Mouse (Mus musculus): ENCODE measurements at regions not wholly inside any gene's neighbourhood (a gene's known extent, or its start where the extent isn't known, plus 50 kb on each side); places are given as distances from the start of the nearest gene placed in this dataset.

DNA sequence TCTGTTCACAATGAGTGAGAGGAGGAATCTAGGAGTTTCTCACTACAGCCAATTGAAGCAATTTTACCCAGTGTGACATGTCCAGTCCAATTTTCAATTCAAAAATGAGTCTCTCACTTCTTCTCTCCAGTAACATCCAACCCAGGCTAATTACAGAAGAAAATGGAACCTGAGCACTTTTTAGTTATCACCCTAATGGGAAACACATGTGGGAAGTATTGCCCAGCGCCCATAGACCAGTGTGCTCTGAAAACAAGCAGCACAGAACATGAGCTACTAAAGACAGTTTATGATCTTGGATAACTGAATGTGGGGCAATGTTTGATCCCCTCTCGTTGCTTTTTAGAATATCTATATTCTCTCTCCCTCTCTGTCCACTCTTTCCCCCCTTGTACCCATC lies 70.5 kb upstream of the Efemp1 start:
- Histone ChIP-seq H3K4me2 (no peak overlapping the region), H3K4me3 (ENCODE audit: low read depth, low read length) (no peak overlapping the region), H3K9me3 (ENCODE audit: control insufficient read depth, low read length) (no peaks in the 10 kb centered on the region), H3K27me3 (ENCODE audit: control insufficient read depth, insufficient read depth, low read length) (no peaks in the 10 kb centered on the region), H3K27ac (ENCODE audit: low read depth, low read length) (no peak overlapping the region), H3K36me3 (ENCODE audit: control insufficient read depth, insufficient read depth, low read length) (no peaks in the 10 kb centered on the region), H3K9ac (ENCODE audit: low read length) (no peak overlapping the region), H3K4me1 (ENCODE audit: control insufficient read depth, insufficient read depth, low read length) (no peaks in the 10 kb centered on the region)
- DNase-seq (ENCODE audit: low spot score, missing footprints), result no peak
- 69% methylated on average over 2 of the region's 2 CpGs for WGBS
- ATAC-seq (ENCODE audit: low FRiP score), result no peak

DNA sequence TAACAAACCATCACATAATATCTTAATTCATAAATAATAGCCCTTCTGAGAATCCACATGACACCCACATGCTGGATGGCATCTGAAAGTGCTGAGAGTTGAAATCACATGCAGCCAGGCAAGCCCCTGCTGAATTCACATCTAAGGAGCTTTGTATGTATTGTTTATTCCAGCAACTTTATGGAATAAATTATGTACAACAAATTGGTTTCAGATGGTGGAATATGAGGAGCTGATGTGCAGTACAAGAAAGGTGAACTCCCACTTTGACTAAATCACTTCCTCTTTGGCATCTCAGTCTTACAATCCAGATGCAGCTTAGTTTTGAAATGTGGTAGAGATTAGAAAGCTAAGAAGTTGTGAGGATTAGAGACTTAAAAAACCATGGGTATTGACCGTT lies 82.2 kb upstream of the Efemp1 start:
- H3K9me3 ChIP-seq (ENCODE audit: control insufficient read depth, low read length), result no peaks in the 10 kb centered on the region
- no peak overlapping the region for H3K27ac ChIP-seq (ENCODE audit: low read depth, low read length)
- H3K4me1 ChIP-seq (ENCODE audit: control insufficient read depth, insufficient read depth, low read length), result no peaks in the 10 kb centered on the region
- no peak overlapping the region for H3K9ac ChIP-seq (ENCODE audit: low read length)
- no peak overlapping the region for H3K4me3 ChIP-seq (ENCODE audit: low read depth, low read length)
- no peak for DNase-seq (ENCODE audit: low spot score, missing footprints)
- WGBS, result 81% methylated on average over 1 of the region's 1 CpGs
- no peak for ATAC-seq (ENCODE audit: low FRiP score)
- no peaks in the 10 kb centered on the region for H3K36me3 ChIP-seq (ENCODE audit: control insufficient read depth, insufficient read depth, low read length)
- no peak overlapping the region for H3K4me2 ChIP-seq
- H3K27me3 ChIP-seq (ENCODE audit: control insufficient read depth, insufficient read depth, low read length), result no peaks in the 10 kb centered on the region

DNA sequence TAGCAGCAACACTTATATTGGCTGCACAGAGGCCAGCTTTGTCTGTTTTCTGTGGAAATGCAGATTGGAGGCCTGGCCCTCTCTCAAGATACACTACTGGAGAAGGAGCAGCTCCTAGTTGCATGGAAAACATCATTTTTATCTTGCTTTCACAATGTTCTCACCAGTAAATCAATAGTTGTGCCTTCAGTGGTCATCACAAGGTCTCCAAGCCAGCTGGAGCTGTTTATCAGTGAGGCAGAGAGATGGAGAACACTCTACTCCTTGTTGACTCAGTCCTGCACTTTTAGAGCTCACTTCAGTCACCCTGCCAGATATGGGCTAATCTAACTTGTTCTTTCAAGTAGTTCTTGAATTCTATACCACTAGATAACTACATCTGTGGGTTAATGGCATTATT lies 92.3 kb upstream of the Efemp1 start:
- no peak overlapping the region for H3K4me2 ChIP-seq
- no peak overlapping the region for H3K4me3 ChIP-seq (ENCODE audit: low read depth, low read length)
- H3K27me3 ChIP-seq (ENCODE audit: control insufficient read depth, insufficient read depth, low read length), result no peaks in the 10 kb centered on the region
- ATAC-seq (ENCODE audit: low FRiP score) (no peak), DNase-seq (ENCODE audit: low spot score, missing footprints) (no peak)
- no peaks in the 10 kb centered on the region for H3K9me3 ChIP-seq (ENCODE audit: control insufficient read depth, low read length)
- no peak overlapping the region for H3K27ac ChIP-seq (ENCODE audit: low read depth, low read length)
- no peak overlapping the region for H3K9ac ChIP-seq (ENCODE audit: low read length)
- H3K36me3 ChIP-seq (ENCODE audit: control insufficient read depth, insufficient read depth, low read length), result no peaks in the 10 kb centered on the region
- no peaks in the 10 kb centered on the region for H3K4me1 ChIP-seq (ENCODE audit: control insufficient read depth, insufficient read depth, low read length)

DNA sequence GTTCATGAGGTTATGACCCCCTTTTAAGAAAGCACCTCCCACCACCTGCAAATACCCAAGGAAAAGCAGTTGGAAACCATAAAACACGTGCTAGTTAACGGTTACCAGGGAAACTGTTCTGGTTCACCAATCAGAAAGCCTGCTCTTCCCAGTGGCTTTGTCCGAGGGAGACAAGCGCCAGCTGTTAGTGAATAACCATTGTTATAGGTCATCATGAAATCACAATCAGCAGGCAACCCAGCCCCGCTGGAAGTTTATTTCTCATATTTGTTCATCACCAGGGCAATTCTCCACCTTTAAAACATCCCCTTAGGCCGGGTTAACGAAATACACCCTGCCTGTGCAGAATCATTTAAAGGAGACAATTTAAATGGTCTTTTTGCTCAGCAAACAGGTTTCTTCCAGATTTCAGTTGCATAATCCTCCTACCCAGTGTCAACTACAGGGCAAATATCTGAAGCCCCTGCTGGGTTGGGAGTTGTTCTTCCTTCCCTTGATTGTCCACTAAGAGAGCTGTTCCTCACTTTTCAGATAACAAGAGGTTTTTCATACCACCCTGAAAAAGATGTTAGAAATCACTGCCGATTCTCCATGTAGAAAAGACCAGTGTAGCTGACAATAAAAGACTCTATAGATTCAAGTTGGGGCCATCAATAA lies 117.9 kb upstream of the Efemp1 start:
- H3K36me3 ChIP-seq (ENCODE audit: control insufficient read depth, insufficient read depth, low read length), result no peaks in the 10 kb centered on the region
- H3K9ac ChIP-seq (ENCODE audit: low read length), result peak overlapping the region; percentile 36; the same call in 1 of the 2 replicates
- ATAC-seq (ENCODE audit: low FRiP score) (peak; percentile 96), DNase-seq (ENCODE audit: low spot score, missing footprints) (peak; percentile 95)
- no peak overlapping the region for H3K4me3 ChIP-seq (ENCODE audit: low read depth, low read length)
- peaks cover 3% of the 10 kb centered on the region; the same call in 1 of the 2 replicates for H3K27me3 ChIP-seq (ENCODE audit: control insufficient read depth, insufficient read depth, low read length)
- H3K4me1 ChIP-seq (ENCODE audit: control insufficient read depth, insufficient read depth, low read length), result peaks cover 8% of the 10 kb centered on the region
- 3% methylated on average over 8 of the region's 8 CpGs for WGBS
- peak overlapping the region; percentile 34 for H3K4me2 ChIP-seq
- H3K9me3 ChIP-seq (ENCODE audit: control insufficient read depth, low read length), result no peaks in the 10 kb centered on the region
- peak overlapping the region; percentile 58; the same call in 1 of the 2 replicates for H3K27ac ChIP-seq (ENCODE audit: low read depth, low read length)

DNA sequence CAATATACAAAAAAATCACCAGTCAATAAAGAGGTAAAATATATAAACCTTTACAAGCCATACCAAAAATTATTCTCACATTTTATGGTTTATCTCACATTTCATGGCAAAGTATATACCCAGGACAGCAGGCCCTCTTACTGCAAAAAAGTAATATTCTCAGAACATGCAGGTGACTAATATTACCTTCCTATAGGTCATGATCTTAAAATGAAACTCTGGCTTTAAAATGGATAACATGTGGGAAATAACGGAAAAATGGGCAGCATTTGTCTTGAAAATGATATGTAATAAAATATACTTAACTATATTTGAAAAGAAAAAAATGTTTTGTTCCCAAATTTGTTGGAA lies 118.4 kb upstream of the Efemp1 start:
- WGBS, result 15% methylated on average over 1 of the region's 1 CpGs

DNA sequence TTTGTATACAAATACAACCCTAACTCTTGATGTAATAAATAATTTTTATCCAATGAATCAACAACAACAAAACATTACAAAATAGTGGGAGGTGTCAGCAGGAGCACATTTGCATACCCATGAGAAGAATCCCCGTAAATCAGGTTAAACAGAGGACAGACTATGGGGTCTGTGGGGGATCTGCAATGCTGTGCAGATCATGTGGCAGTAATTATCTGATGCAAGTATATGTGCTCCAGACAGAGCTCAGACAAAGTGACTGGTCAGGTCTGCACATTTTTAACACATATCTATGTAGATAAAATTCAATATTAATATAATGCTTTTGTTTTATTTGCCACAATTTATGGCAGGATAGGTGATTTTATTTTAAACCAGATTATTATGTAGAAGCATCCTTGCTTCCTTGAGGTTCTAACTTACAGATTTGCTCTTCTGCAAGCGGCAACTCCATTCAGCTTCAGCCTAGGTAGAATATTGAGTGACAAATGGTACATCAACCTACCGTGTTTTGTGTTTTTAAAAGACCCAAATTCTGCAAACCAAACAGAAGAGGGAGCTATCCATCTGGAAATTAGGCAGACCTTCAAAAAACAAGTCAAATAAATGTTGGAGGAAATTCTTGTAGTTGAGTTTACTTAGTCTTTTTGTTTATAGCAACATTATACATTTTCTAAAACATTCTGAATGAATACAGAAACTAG lies 119.0 kb upstream of the Efemp1 start:
- Histone ChIP-seq H3K27me3 (ENCODE audit: control insufficient read depth, insufficient read depth, low read length) (peaks cover 3% of the 10 kb centered on the region; the same call in 1 of the 2 replicates), H3K4me1 (ENCODE audit: control insufficient read depth, insufficient read depth, low read length) (peaks cover 8% of the 10 kb centered on the region), H3K4me2 (no peak overlapping the region), H3K9ac (ENCODE audit: low read length) (no peak overlapping the region), H3K4me3 (ENCODE audit: low read depth, low read length) (no peak overlapping the region), H3K9me3 (ENCODE audit: control insufficient read depth, low read length) (no peaks in the 10 kb centered on the region), H3K36me3 (ENCODE audit: control insufficient read depth, insufficient read depth, low read length) (no peaks in the 10 kb centered on the region), H3K27ac (ENCODE audit: low read depth, low read length) (no peak overlapping the region)
- ATAC-seq (ENCODE audit: low FRiP score) (peak; percentile 43; the same call in 1 of the 2 replicates), DNase-seq (ENCODE audit: low spot score, missing footprints) (peak; percentile 86)
- WGBS, result 34% methylated on average over 3 of the region's 3 CpGs

More for the DNA sequence above, 118.4 kb upstream of the Efemp1 start:
- Histone ChIP-seq H3K4me1 (ENCODE audit: control insufficient read depth, insufficient read depth, low read length) (peaks cover 8% of the 10 kb centered on the region), H3K27me3 (ENCODE audit: control insufficient read depth, insufficient read depth, low read length) (peaks cover 3% of the 10 kb centered on the region; the same call in 1 of the 2 replicates), H3K27ac (ENCODE audit: low read depth, low read length) (no peak overlapping the region), H3K36me3 (ENCODE audit: control insufficient read depth, insufficient read depth, low read length) (no peaks in the 10 kb centered on the region), H3K4me3 (ENCODE audit: low read depth, low read length) (no peak overlapping the region), H3K9ac (ENCODE audit: low read length) (no peak overlapping the region), H3K4me2 (no peak overlapping the region; the same call in 1 of the 2 replicates), H3K9me3 (ENCODE audit: control insufficient read depth, low read length) (no peaks in the 10 kb centered on the region)
- no peak for DNase-seq (ENCODE audit: low spot score, missing footprints)
- no peak for ATAC-seq (ENCODE audit: low FRiP score)

DNA sequence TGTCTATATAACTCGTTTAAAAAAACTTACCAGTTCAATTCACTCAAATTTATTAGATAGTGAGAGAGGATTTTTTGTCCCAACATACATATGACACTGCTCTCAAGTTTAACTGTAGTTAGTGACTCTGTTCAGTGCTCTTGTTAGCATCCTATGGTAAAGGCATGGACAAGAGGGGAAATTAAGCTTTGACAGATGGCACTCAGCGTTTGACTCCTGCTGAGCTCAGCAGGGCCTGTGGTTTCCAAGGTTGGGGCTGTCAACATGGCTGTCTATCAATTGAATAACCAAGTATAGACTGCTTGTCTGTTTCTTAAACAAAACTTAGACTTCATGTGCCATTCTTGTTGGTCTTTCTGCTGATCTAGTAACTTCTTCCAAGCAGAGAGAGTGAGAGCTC lies 122.9 kb upstream of the Efemp1 start:
- no peak overlapping the region for H3K27ac ChIP-seq (ENCODE audit: low read depth, low read length)
- H3K9me3 ChIP-seq (ENCODE audit: control insufficient read depth, low read length), result no peaks in the 10 kb centered on the region
- H3K4me1 ChIP-seq (ENCODE audit: control insufficient read depth, insufficient read depth, low read length), result peaks cover under 1% of the 10 kb centered on the region
- DNase-seq (ENCODE audit: low spot score, missing footprints), result no peak
- H3K4me3 ChIP-seq (ENCODE audit: low read depth, low read length), result no peak overlapping the region
- H3K27me3 ChIP-seq (ENCODE audit: control insufficient read depth, insufficient read depth, low read length), result peaks cover 3% of the 10 kb centered on the region; the same call in 1 of the 2 replicates
- no peak overlapping the region for H3K9ac ChIP-seq (ENCODE audit: low read length)
- WGBS, result 51% methylated on average over 2 of the region's 2 CpGs
- H3K4me2 ChIP-seq, result no peak overlapping the region
- H3K36me3 ChIP-seq (ENCODE audit: control insufficient read depth, insufficient read depth, low read length), result no peaks in the 10 kb centered on the region
- ATAC-seq (ENCODE audit: low FRiP score), result no peak

DNA sequence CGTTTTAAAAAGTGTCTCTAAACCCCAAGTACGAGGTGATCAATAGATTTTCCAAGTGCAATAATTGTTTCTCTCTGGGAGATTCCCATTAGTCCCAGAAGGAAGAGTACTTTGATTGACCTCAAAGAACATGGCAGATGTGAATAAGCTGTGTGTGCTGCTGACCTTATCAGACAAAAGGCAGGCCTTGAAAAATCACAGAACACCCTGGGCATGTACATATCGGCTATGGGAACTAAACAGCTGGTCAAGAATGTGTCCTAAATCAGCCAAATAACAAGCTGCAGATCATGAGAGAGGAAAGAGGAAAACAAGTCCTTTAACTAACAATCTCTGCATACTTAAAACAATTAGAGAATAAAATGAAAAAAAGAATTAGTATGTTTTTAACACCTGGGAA lies 125.4 kb upstream of the Ccdc85a start:
- no peak for ATAC-seq (ENCODE audit: low FRiP score)
- H3K9me3 ChIP-seq (ENCODE audit: control insufficient read depth, low read length), result no peaks in the 10 kb centered on the region

DNA sequence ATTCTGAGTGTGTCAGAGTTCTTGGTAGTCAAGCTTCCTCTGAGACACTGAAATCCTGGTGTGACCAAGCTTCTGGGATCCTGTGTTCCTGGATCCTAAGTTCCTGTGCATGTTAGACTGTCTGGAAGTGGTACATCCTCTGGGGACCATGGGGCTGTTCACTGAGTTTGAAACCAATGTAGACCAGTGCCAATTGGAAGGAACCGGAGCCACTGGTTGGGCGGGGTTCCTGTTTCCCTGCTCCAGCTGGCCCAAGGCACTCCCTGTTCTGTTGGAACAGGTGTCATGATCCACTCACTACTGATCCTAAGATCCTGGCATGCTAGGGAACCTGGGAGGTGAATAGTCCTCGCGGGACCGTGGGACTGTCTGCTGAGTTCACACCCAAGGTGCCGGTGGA lies 124.3 kb upstream of the Ccdc85a start:
- no peak for ATAC-seq (ENCODE audit: low FRiP score)
- H3K27ac ChIP-seq (ENCODE audit: low read depth, low read length), result no peak overlapping the region
- 97% methylated on average over 6 of the region's 6 CpGs for WGBS

More for the DNA sequence above, 125.4 kb upstream of the Ccdc85a start:
- WGBS, result 80% methylated on average over 3 of the region's 3 CpGs
- no peak overlapping the region for H3K4me2 ChIP-seq
- H3K4me3 ChIP-seq (ENCODE audit: low read depth, low read length), result no peak overlapping the region
- H3K4me1 ChIP-seq (ENCODE audit: control insufficient read depth, insufficient read depth, low read length), result no peaks in the 10 kb centered on the region
- no peak for DNase-seq (ENCODE audit: low spot score, missing footprints)
- no peak overlapping the region for H3K9ac ChIP-seq (ENCODE audit: low read length)
- no peak overlapping the region for H3K27ac ChIP-seq (ENCODE audit: low read depth, low read length)
- H3K36me3 ChIP-seq (ENCODE audit: control insufficient read depth, insufficient read depth, low read length), result no peaks in the 10 kb centered on the region
- no peaks in the 10 kb centered on the region for H3K27me3 ChIP-seq (ENCODE audit: control insufficient read depth, insufficient read depth, low read length)

More for the DNA sequence above, 124.3 kb upstream of the Ccdc85a start:
- H3K9me3 ChIP-seq (ENCODE audit: control insufficient read depth, low read length), result no peaks in the 10 kb centered on the region
- no peak for DNase-seq (ENCODE audit: low spot score, missing footprints)
- H3K9ac ChIP-seq (ENCODE audit: low read length), result no peak overlapping the region
- no peak overlapping the region for H3K4me3 ChIP-seq (ENCODE audit: low read depth, low read length)
- no peaks in the 10 kb centered on the region for H3K4me1 ChIP-seq (ENCODE audit: control insufficient read depth, insufficient read depth, low read length)
- H3K4me2 ChIP-seq, result no peak overlapping the region
- H3K27me3 ChIP-seq (ENCODE audit: control insufficient read depth, insufficient read depth, low read length), result no peaks in the 10 kb centered on the region
- no peaks in the 10 kb centered on the region for H3K36me3 ChIP-seq (ENCODE audit: control insufficient read depth, insufficient read depth, low read length)

Measured in midbrain, embryonic 11.5 days (tissue).